Mouse (Mus musculus): ENCODE data around the gene Hpcal1.
"Not testable (repeated sequence)": the region's sequence is repeated elsewhere in the genome, so short reads cannot be mapped to it uniquely, and the experiment has no call there.

Gene Hpcal1

GRCm38 (mm10) chr12:17789486-17789885, 98.8 kb downstream of the Hpcal1 start:
- CTCF ChIA-PET, result no interaction called here

GRCm38 (mm10) chr12:17791111-17791510, 100.5 kb downstream of the Hpcal1 start:
- CTCF ChIA-PET, result no interaction called here

DNA sequence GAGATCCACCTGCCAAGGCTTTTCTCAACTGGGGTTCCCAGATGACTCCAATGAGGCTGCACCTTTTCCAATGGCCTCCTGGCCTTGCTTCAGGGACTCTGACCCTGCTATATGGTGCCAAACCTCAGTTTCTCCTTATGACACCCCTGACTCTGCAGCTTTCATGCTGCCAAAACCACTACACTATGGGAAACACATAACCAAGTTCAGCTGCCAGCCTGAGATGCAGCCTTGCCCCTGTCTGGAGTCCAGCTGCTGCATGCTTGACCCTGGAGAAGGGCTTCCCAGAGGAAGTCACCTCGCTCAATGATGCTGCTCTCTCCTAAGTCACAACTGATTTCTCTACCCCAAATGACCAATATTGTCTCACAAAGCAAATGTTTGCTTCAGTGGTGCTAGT, 102.1 kb downstream of the Hpcal1 start:
- CTCF ChIA-PET, result no interaction called here

DNA sequence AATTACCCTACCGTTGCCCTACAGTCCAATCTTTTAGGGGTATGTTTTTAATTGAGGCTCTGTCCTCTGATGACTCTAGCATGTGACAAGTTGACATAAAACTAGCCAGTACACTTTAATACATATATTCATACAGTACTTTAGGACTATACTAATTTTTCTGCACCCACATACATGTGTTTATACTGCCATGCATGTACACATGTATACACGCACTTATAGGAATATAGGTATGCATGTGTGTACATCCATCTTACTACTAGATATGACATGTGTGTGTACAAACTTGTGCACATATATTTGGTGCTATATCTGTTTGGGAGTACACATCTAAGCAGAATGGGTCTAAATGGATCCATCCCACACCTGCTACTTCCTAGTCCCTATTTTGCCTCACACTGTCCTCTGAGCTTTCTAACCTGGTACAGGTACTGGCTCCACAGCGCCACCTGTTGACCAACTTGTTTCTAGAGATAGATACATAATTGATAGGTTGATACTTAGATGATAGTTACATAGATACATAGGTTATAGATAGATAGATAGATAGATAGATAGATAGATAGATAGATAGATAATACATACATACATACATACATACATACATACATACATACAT, 105.1 kb downstream of the Hpcal1 start:
- CTCF ChIA-PET, result no interaction called here

DNA sequence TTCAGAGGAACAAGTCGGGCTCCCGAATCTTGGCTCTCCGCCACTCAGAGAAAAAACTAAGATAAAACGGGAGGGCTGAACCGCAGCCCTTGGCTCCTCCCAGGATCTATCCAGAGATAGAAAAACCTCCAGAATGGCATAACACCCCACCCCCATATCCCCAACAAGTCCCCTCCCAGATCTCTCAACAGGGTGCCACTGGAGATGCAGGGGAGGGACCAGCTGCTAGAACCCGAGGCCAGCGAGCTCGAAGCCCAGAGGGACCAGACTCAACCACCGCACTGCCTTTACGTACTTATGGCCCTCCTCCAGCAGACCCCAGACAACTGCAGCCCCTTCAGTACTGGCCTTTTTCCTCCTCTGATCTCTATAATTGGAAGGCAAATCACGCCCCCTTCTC, 107.6 kb downstream of the Hpcal1 start:
- CTCF ChIA-PET, result not testable (repeated sequence)

GRCm38 (mm10) chr12:17808542-17808941, 117.9 kb downstream of the Hpcal1 start:
- CTCF ChIA-PET, result no interaction called here

GRCm38 (mm10) chr12:17835279-17835678, 144.6 kb downstream of the Hpcal1 start:
- CTCF ChIA-PET, result not testable (repeated sequence)

All from spleen, embryonic (tissue).